Mouse (Mus musculus): ENCODE results near the gene Csrp2.

Csrp2 gene

DNA sequence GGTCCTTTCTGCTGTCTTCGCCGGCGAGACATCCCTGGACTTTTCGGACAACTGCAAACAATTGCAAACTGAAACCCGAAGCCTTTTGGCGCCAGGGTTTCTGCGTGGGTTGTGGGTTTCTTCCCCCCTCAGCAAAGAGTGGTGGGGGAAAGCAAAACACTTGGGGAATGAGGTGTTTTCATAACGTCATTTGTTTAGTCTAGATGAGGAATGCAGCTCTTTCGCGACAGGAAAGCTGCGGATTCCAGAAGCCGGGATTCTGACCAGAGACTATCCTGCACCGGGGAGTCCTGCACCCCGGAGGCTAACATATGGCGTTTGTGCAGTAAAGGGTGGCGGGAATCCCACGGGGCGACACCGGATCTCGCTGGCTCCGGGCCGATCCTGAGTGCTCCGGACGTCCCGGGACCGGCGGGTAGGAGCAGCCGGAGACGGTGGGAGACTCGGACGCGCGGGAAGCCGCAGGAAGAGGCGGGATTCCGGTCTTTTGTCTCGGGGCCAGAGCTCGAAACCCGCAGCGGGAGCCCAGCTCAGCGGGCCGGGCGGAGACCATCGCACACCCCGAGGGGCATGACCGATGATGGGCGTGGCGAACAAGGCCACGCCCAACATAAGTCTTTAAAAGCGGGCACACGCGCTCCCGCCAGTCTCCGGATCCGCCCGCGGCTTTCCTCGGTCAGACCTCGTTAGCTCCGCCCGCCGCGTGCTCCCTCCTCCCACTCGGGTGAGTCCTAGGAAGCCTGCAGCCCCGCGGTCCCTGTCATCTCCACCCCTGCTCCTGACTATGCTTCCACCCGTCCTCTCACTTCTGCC, at the start of gene Csrp2:
Gene Csrp2, plus strand, starts transcription at position 259 of the 813 bp plus-strand sequence.
- peak; percentile 63 for DNase-seq (ENCODE audit: low read depth)

DNA sequence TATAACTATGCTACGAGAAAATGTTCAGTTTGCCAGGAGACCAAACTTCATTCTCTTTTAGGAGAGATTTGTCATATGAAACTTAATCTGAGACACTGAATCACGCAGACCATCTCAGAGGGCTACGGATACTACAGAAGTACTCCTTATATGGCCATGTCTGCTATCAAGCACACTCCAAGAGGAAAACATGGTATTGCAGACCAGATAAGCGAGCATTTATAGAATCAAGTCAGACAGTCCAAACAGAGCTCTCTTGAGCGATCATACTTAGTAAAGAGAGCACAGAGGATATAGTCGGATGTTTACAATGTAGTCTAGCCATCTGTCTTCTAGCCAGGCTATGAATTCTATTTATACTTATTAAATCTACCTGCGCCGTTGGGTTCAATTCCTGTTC, 44.7 kb upstream of the Csrp2 start:
- DNase-seq (ENCODE audit: low read depth) = no peak

DNA sequence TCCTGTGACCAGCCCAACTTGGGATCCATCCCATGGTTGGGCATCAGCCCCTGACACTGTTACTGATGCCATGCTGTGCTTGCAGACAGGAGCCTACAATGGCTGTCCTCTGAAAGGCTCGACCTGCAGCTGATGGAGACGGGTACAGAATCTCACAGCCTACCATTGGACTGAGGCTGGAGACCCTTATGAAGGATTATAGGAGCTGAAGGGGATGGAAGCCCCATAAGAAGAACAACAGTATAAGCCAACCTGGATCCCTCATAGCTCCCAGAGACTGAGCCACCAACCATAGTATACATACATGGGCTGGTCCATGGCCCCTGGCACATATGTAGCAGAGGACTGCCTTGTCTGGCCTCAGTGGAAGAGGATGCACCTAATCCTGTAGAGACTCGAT, 42.6 kb upstream of the Csrp2 start:
- DNase-seq (ENCODE audit: low read depth) = no peak

DNA sequence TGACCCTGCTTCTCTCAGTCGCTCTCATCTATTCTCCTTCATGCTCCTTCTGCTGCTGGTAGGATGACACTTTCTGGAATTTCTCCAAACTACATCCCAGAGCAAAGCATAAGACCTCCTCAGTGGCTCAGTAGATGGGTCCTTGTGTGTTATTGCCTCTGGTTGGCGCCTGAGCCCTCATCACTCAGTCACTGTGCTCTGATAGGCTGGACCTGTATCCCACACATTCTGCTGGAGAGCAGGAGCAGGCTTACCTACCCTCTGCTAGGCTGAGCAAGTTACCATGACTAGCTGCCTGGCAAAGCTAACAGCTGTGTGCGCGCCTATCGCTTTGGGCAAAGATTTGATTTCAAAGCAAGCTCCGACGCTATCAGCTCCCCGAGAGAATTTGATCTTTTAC, 41.7 kb upstream of the Csrp2 start:
- no peak for DNase-seq (ENCODE audit: low read depth)

DNA sequence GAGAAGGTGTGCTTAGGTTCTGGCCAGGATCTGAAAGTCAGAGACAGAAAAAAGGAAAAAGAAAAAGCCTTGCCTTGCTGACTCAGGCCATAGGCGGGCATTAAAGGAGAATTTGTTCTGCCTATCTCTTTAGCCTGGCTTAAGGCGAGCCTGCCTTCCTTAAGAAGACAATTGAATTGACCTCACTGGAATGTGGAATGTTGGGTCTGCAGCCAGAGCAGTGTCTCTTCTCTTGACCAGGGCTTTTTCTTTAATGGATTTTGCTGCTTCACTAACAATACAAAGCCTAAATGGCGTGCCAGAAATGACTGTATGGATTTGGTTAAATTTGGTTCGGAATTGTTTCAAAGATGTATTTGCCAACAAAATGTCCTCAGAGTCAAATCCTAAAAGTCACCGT, 40.9 kb upstream of the Csrp2 start:
- no peak for DNase-seq (ENCODE audit: low read depth)

DNA sequence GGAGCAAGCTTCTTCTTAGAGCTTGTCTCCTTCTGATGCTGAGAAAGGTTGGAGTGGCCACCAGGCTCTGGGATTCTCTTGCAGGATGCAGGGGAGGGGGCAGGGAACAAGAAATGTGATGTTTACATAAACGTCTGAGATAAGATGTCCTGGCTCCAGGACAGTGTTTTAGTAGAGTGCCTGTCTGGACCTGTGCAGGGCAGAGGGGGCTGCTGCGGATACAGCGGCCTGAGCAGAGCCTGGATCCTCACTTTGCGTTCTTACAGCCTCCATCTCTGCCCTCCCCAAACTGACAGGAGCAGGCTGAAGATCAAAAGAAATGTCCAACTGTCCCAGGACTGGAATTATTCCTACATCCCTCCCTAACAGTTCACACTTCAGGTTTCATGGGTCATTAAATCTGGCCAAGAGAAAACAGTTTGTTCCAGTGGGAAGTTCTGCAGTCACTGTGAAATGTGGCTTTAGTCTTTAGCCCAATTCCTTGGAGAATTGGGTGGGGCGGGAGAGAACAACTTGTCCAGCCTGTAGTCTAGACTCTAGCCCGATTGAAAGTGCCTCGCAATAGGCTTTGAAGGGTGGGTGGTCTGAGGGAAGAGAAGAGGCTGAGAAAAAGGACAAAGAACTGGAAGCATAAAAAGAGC, 40.0 kb upstream of the Csrp2 start:
- DNase-seq (ENCODE audit: low read depth) = no peak

GRCm38 (mm10) chr10:110881346-110881745, 38.2 kb upstream of the Csrp2 start:
- no peak for DNase-seq (ENCODE audit: low read depth)

DNA sequence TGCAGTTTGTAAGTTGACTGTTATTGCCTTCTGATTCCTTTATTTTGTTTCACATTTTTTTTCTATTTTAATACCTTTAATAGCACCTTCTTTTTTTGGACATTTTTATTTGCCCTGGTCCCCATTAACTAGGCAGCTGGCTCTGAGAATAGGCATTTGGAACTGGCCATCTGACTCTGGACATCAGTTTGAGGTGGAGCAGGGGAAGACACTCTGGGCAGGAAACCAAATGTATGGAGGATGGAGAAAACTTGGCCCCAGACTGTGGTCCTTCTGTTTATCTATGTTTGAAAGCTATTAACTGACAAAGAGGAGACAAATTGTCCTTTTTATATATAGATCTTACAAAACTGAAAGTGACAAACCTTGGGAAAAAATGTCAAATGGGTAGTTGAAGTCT, 36.9 kb upstream of the Csrp2 start:
- DNase-seq (ENCODE audit: low read depth) = no peak

- no peak for DNase-seq (ENCODE audit: low read depth)
Measured at GRCm38 (mm10) chr10:110890656-110891272, 28.8 kb upstream of the Csrp2 start.

DNA sequence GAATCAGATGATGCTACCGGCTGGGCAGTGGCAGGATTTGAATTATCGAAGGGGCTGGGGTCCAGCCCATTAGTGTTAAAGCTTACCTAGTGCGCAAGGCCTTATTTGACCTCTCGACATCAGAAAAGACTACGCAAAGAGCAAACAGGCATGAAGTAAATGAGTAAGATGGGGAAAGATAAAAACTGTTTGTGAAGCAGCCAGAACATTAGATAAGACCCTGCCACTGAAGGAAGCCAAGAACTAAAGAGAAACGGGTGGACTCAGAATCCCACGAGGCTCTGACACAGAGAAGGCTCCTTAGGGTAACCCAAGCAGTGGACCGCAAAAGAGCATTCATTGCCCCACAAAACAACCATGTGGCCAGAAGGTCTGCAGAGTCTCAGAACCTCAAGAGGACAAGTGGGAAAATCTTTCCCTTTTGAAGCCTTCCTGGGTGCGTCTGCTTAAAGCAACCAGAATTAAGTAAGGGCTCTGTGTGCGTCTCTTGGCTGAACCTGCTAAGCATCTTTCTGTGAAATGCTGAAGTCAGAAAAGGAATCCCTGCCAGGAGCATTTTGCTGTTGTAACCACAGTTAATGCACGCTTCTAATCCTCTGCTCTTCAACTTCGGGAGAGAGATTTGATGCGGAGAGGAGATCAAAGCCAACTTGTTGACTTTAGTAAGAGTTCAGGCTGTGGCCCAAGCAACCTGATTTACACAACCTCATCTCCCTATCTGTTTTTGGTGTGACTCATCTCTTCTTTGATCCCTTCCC, 19.7 kb upstream of the Csrp2 start:
- DNase-seq (ENCODE audit: low read depth) = no peak

DNA sequence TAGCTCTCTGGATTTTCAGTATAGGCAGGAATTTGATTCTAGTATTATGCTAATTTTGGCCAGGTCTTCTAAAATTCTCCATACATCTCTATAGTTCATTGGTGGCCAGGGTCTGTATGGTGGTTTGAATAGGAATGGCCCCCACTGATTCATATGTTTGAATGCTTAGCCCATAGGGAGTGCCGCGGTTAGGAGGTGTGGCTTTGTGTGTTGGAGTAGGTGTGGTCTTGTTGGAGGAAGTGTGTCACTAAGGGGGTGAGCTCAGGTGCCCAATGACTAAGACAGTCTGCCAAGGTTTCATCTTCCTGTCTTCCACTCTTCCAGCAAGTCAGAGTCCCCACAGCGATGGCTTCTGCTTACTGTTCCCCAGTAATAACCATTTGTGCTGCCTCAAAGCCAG, 15.7 kb upstream of the Csrp2 start:
- no peak for DNase-seq (ENCODE audit: low read depth)

GRCm38 (mm10) chr10:110916666-110917344, 2.8 kb upstream of the Csrp2 start:
- no peak for DNase-seq (ENCODE audit: low read depth)

DNA sequence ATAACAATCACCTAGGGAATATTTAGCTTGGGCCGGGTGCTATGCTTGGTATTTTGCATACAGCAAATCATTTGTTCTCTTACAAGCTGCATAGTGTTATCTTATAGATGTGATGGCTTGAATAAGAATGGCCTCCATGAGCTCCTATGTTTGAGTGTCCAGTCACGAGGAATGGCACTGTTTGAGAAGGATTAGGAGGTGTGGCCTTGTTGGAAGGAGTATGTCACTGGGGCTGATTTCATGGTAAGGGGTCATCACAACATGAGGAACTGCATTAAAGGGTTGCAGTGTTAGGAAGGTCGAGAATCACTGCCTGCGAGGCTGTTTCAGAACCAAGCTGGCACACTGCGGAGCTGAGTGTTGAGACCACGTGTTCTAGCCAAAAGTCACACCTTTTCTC, 2.1 kb upstream of the Csrp2 start:
- DNase-seq (ENCODE audit: low read depth) = no peak

DNA sequence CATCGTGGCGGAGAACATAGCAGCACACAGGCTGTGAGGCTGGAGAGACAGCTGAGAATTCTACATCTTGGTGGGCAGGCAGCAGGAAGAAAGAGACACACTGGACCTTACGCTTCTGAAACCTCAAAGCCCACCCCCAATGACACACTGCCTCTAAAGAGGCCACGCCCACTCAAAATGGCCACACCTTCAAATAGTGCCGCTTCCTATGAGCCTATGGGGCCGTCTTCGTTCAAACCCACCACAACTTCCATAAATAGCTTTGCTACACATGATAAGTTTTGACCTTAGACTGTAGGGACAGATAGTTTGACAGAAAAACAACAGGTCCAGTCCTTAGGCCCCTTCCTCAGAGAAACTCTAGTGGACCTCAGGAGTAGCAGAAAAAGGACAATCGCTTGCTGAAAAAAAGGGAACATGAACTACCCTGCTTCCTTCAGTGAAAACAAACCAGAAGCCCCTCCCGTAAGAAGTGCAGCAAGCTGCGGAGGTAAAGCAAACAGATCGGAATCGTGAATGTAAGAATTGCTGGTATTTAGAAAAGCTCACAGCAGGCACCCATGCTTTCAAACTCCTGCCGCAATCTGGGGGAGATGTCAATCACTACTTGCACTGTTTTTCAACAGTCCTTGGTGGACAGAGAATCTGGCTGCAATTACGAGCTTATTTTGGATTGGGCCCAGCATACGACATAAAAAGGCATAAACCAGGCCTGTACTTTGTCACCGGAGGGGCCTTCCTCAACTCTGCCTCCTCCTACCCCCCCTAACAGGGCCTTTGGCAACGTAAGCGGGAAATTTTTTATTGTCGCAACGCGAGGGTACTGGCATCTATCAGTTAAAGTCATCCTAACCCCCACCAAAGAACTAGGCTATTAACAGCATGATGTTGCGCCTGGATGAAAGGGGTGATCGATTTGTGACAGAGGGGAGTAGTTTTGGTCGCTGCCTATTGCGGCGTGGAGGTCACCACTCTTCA, 886 bp upstream of the Csrp2 start:
- DNase-seq (ENCODE audit: low read depth) = no peak

- DNase-seq (ENCODE audit: low read depth) = no peak
Measured at GRCm38 (mm10) chr10:110920368-110920950, 870 bp downstream of the Csrp2 start.

DNA sequence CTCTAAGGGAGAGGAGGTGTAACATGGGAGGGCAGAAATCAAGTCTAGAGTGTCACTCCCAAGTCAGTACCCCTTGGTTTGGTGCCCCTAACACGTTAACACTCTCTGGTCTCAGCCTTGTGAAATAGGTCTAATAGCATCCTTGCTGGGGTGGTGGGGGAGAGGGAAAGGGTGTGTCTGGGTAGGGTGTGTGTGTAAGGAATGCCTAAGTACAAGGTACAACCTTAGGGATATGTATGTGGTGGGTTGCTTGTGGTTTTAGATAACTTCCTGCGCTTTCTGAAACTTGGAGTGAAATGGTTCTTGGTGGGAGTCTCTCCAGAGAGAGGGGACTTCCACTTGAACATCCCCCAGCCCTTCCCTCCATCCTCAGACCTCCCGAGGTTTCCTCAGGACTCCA, 2.3 kb downstream of the Csrp2 start:
- DNase-seq (ENCODE audit: low read depth) = no peak

GRCm38 (mm10) chr10:110922612-110923011, 3.0 kb downstream of the Csrp2 start:
- DNase-seq (ENCODE audit: low read depth) = no peak

- DNase-seq (ENCODE audit: low read depth) = no peak
Measured at GRCm38 (mm10) chr10:110927491-110927890, 7.9 kb downstream of the Csrp2 start.

DNA sequence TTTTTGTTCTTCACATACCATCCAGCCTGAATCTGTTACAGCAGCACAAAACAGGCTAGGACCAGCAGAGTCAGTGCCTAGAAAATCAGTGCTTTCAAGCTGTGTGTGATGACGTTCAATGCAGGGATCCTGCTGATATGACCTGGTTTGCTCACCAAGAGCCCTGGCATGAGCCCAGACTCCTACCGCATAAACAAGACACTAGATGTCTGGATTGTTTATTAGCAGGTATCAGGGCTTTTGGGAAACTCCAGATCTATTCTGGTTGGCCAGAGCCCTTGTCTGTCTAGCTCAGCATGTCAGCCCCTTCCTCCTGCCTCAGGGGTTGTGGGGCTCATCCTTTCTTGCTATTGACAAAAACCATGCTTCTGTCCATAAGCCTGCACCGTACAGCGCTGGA, 10.2 kb downstream of the Csrp2 start:
- DNase-seq (ENCODE audit: low read depth) = no peak

DNA sequence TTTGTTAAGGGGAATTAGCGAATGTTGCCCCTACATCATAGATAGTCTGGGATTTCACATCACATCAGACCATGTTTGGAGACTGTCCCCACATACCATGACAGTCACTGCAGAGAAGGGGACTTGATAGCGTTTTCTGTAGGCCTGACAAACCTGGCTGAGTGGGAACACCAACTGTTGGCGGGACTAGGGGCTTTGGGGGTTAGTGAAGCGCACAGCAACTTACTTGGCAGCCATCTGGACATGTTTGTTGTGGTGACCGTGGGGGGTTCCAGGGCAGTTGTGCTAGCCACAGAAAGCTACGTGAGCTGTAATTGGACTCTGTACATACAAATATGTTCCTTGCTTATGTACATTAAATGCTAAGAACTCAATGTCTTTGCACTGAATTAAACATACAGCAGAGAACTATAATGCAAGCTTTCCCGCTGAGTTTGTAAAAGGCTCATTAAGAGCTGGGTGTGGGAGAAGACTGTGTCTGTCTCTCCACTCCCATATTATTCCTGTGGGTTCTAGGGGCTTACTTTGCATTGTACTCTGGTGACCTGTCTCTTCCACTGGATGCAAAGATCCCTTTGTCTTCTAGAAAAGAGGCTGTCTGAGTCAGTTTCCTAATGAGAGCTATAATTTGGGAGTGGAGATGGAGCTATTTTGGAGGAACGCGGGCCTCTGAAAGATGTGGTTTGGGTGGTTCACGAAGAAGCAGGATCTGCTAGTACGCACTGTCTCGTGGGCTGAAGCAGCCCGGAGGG, 11.7 kb downstream of the Csrp2 start:
- no peak for DNase-seq (ENCODE audit: low read depth)
